Mouse (Mus musculus): Measurements from ENCODE around the gene Ehd2. TPM values are rescaled to one million over a fixed set of nuclear protein-coding genes. Genes with fewer than 3 reads are reported as not detected.

Ehd2 gene
- total and polyA plus RNA-seq, 3 experiments: 0.15 to 0.38 (median 0.33) TPM

- Histone ChIP-seq H3K4me3 (ENCODE audit: low read depth, low read length) (no peak overlapping the region), H3K27me3 (ENCODE audit: insufficient read depth, low read length) (no peaks in the 10 kb centered on the region), H3K4me1 (ENCODE audit: insufficient read depth, low read depth, low read length) (peaks cover 30% of the 10 kb centered on the region), H3K36me3 (replicated peaks) (peaks cover 67% of the 10 kb centered on the region), H3K9me3 (replicated peaks) (no peaks in the 10 kb centered on the region)
- ATAC-seq (ENCODE audit: extremely low read depth, insufficient number of reproducible peaks, low FRiP score, poor library complexity, severe bottlenecking): no peak
- DNase-seq (ENCODE audit: low spot score): no peak
- TF ChIP-seq TAL1 (conservative IDR thresholded peaks at IDR 0.05; ENCODE audit: low read depth, low read length) (no peak), POLR2AphosphoS5 (IDR thresholded peaks at IDR 0.05; ENCODE audit: insufficient replicate concordance, low read depth, low read length) (no peak), GATA1 (IDR thresholded peaks at IDR 0.05; ENCODE audit: borderline replicate concordance, low read length) (no peak), CTCF (IDR thresholded peaks at IDR 0.05; ENCODE audit: low read depth, low read length) (no peak), GATA2 (IDR thresholded peaks at IDR 0.05; ENCODE audit: borderline replicate concordance, low read depth, low read length) (no peak)
Measured at GRCm38 (mm10) chr7:16002171-16002570, 34.8 kb upstream of the Ehd2 start.

DNA sequence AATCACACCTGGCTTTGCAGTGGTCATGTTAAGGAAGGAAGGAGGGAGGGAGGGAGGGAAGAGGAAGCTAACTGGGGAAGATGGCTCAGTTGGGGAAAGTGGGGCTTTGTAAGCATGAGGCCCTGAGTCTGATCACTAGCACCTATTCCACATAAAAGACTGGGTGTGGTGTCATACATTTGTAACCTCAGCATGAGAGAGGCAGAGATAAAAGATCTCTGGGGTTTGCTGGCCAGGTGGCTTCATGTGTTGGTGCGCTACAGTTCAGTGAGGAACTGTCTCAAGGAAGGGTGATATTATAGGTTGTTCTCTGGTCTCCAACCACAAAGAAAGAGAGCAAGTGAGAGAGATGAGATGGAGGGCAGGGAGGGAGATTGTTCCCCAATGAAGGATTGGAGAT, 34.3 kb upstream of the Ehd2 start:
- H3K27me3 ChIP-seq (ENCODE audit: insufficient read depth, low read length): no peaks in the 10 kb centered on the region
- no peak for ATAC-seq (ENCODE audit: extremely low read depth, insufficient number of reproducible peaks, low FRiP score, poor library complexity, severe bottlenecking)
- no peaks in the 10 kb centered on the region for H3K9me3 ChIP-seq (replicated peaks)
- H3K36me3 ChIP-seq (replicated peaks): peaks cover 67% of the 10 kb centered on the region
- H3K4me3 ChIP-seq (ENCODE audit: low read depth, low read length): no peak overlapping the region
- TF ChIP-seq CTCF (IDR thresholded peaks at IDR 0.05; ENCODE audit: low read depth, low read length) (no peak), GATA1 (IDR thresholded peaks at IDR 0.05; ENCODE audit: borderline replicate concordance, low read length) (no peak), GATA2 (IDR thresholded peaks at IDR 0.05; ENCODE audit: borderline replicate concordance, low read depth, low read length) (no peak), POLR2AphosphoS5 (IDR thresholded peaks at IDR 0.05; ENCODE audit: insufficient replicate concordance, low read depth, low read length) (no peak), TAL1 (conservative IDR thresholded peaks at IDR 0.05; ENCODE audit: low read depth, low read length) (no peak)
- peaks cover 30% of the 10 kb centered on the region for H3K4me1 ChIP-seq (ENCODE audit: insufficient read depth, low read depth, low read length)
- no peak for DNase-seq (ENCODE audit: low spot score)

DNA sequence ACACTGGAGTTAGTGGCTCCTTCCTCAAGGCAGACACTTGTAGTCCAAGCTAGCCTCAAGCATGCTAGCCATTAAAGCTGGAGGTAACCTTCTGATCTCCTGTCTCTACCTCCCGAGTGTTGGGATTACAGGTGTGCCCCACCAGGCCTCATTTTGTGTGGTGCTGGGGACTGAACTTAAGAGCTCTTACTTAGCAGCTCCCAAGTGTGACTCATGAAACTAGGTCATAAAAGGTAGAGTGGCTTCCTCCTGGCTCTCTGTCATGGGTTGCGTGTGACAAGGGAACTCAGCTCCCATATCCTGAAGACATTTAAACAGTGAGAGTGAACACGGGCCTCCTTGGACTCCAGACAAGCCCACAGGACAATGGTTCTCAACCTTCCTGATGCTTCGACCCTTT, 26.4 kb upstream of the Ehd2 start:
- no peak overlapping the region for H3K4me3 ChIP-seq (ENCODE audit: low read depth, low read length)
- no peak for DNase-seq (ENCODE audit: low spot score)
- no peaks in the 10 kb centered on the region for H3K27me3 ChIP-seq (ENCODE audit: insufficient read depth, low read length)
- ATAC-seq (ENCODE audit: extremely low read depth, insufficient number of reproducible peaks, low FRiP score, poor library complexity, severe bottlenecking): no peak
- TF ChIP-seq CTCF (IDR thresholded peaks at IDR 0.05; ENCODE audit: low read depth, low read length): no peak
- TF ChIP-seq GATA1 (IDR thresholded peaks at IDR 0.05; ENCODE audit: borderline replicate concordance, low read length): no peak
- TF ChIP-seq GATA2 (IDR thresholded peaks at IDR 0.05; ENCODE audit: borderline replicate concordance, low read depth, low read length): no peak
- TF ChIP-seq TAL1 (conservative IDR thresholded peaks at IDR 0.05; ENCODE audit: low read depth, low read length): no peak
- no peak for TF ChIP-seq POLR2AphosphoS5 (IDR thresholded peaks at IDR 0.05; ENCODE audit: insufficient replicate concordance, low read depth, low read length)
- no peaks in the 10 kb centered on the region for H3K9me3 ChIP-seq (replicated peaks)
- peaks cover 84% of the 10 kb centered on the region for H3K36me3 ChIP-seq (replicated peaks)
- peaks cover 8% of the 10 kb centered on the region for H3K4me1 ChIP-seq (ENCODE audit: insufficient read depth, low read depth, low read length)

DNA sequence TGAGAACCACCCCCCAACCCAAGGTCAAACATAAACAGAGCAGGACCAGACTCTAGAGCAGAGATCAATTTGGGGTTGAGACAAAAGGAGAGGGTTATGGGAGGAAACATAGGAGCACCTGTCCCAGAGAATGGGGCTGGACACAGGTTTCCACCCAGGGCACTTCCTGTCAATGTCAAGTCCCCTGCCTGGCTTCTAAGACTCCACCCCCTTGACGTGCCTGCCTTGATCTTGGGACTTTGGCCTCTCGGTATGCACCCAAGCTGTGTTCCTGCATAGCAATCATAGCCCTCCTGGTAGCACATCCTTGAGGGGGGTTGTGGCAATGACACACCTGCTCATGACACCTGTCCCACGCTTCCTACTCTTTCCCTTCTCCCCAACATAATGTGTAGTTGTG, 25.8 kb upstream of the Ehd2 start:
- ATAC-seq (ENCODE audit: extremely low read depth, insufficient number of reproducible peaks, low FRiP score, poor library complexity, severe bottlenecking) (no peak), DNase-seq (ENCODE audit: low spot score) (no peak)
- Histone ChIP-seq H3K9me3 (replicated peaks) (no peaks in the 10 kb centered on the region), H3K36me3 (replicated peaks) (peaks cover 88% of the 10 kb centered on the region), H3K27me3 (ENCODE audit: insufficient read depth, low read length) (no peaks in the 10 kb centered on the region), H3K4me1 (ENCODE audit: insufficient read depth, low read depth, low read length) (peaks cover 10% of the 10 kb centered on the region), H3K4me3 (ENCODE audit: low read depth, low read length) (no peak overlapping the region)
- no peak for TF ChIP-seq GATA2 (IDR thresholded peaks at IDR 0.05; ENCODE audit: borderline replicate concordance, low read depth, low read length)
- TF ChIP-seq GATA1 (IDR thresholded peaks at IDR 0.05; ENCODE audit: borderline replicate concordance, low read length): no peak
- TF ChIP-seq TAL1 (conservative IDR thresholded peaks at IDR 0.05; ENCODE audit: low read depth, low read length): no peak
- no peak for TF ChIP-seq CTCF (IDR thresholded peaks at IDR 0.05; ENCODE audit: low read depth, low read length)
- TF ChIP-seq POLR2AphosphoS5 (IDR thresholded peaks at IDR 0.05; ENCODE audit: insufficient replicate concordance, low read depth, low read length): no peak

GRCm38 (mm10) chr7:15991764-15992163, 24.4 kb upstream of the Ehd2 start:
- peaks cover 89% of the 10 kb centered on the region for H3K36me3 ChIP-seq (replicated peaks)
- peaks cover 12% of the 10 kb centered on the region for H3K4me1 ChIP-seq (ENCODE audit: insufficient read depth, low read depth, low read length)
- DNase-seq (ENCODE audit: low spot score) (no peak), ATAC-seq (ENCODE audit: extremely low read depth, insufficient number of reproducible peaks, low FRiP score, poor library complexity, severe bottlenecking) (no peak)
- H3K9me3 ChIP-seq (replicated peaks): no peaks in the 10 kb centered on the region
- no peak overlapping the region for H3K4me3 ChIP-seq (ENCODE audit: low read depth, low read length)
- no peaks in the 10 kb centered on the region for H3K27me3 ChIP-seq (ENCODE audit: insufficient read depth, low read length)
- TF ChIP-seq CTCF (IDR thresholded peaks at IDR 0.05; ENCODE audit: low read depth, low read length): no peak
- no peak for TF ChIP-seq GATA2 (IDR thresholded peaks at IDR 0.05; ENCODE audit: borderline replicate concordance, low read depth, low read length)
- no peak for TF ChIP-seq GATA1 (IDR thresholded peaks at IDR 0.05; ENCODE audit: borderline replicate concordance, low read length)
- TF ChIP-seq TAL1 (conservative IDR thresholded peaks at IDR 0.05; ENCODE audit: low read depth, low read length): no peak
- TF ChIP-seq POLR2AphosphoS5 (IDR thresholded peaks at IDR 0.05; ENCODE audit: insufficient replicate concordance, low read depth, low read length): no peak

DNA sequence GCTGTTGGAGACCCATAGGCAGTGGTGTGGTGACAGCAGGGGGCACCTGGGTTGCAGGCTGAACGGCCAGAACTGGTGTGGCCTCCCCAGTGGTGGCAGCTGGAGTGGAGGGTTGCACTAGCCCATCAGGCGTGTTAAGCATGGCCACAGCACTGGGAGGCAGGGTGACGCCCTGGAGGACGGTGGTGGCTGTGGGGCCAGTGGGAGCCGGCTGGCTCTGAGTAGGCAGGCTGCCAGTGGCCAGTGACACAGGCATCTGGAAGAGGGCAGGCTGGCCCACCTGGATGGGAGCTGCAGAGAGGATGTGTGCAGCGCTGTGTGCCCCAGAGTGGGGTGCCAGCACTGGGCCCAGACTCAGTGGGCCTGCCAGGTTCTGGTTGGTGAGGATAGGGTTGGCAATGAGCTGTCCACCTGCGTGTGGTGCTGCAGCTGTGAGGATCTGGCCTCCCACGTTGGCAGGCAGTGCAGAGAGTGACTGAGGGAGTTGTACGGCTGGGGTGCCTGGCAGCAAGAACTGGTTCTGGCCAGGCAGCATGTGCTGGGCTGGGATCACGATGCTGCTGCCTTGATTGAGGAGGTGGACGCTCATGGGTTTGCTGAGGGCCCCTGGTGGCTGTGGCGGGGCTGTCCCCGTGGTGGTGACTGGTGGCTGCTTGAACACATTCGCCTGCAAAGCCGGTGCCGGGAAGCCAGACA, 20.4 kb upstream of the Ehd2 start:
- Histone ChIP-seq H3K36me3 (replicated peaks) (peaks cover 77% of the 10 kb centered on the region), H3K4me1 (ENCODE audit: insufficient read depth, low read depth, low read length) (peaks cover 12% of the 10 kb centered on the region), H3K27me3 (ENCODE audit: insufficient read depth, low read length) (no peaks in the 10 kb centered on the region), H3K9me3 (replicated peaks) (no peaks in the 10 kb centered on the region), H3K4me3 (ENCODE audit: low read depth, low read length) (no peak overlapping the region)
- TF ChIP-seq POLR2AphosphoS5 (IDR thresholded peaks at IDR 0.05; ENCODE audit: insufficient replicate concordance, low read depth, low read length) (no peak), CTCF (IDR thresholded peaks at IDR 0.05; ENCODE audit: low read depth, low read length) (no peak), TAL1 (conservative IDR thresholded peaks at IDR 0.05; ENCODE audit: low read depth, low read length) (no peak), GATA2 (IDR thresholded peaks at IDR 0.05; ENCODE audit: borderline replicate concordance, low read depth, low read length) (no peak), GATA1 (IDR thresholded peaks at IDR 0.05; ENCODE audit: borderline replicate concordance, low read length) (no peak)
- ATAC-seq (ENCODE audit: extremely low read depth, insufficient number of reproducible peaks, low FRiP score, poor library complexity, severe bottlenecking): no peak
- no peak for DNase-seq (ENCODE audit: low spot score)
